Mouse (Mus musculus) urinary bladder, postnatal 14 days (tissue): Measurements from ENCODE around the gene 4933409G03Rik.
"Not testable (repeated sequence)": the region's sequence is repeated elsewhere in the genome, so short reads cannot be mapped to it uniquely, and the experiment has no call there.

Source experiments
- DNase-seq: peaks from one replicate; pipeline ENCODE4 v3.0.0; 2021; ENCODE audit warnings: low spot score

4933409G03Rik gene

DNA sequence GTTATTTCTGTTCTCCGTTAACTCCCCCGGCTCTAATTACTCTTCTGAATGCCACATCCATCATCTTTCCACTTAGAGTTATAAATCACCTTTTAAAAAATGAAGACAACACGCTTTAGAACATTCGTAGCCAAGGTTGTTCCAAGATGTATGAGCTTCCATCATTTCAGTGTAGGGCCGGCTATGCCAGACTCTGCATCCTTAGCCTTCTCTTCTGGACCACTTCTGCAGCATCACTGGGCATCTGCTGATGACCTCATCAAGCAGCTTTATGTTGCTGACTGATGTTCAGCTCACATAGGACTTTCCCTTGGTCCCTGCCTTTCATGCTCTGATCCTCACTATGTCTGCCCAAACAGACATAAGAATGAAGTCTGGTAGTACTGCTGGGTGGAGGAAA, at the start of gene 4933409G03Rik:
TSS of gene 4933409G03Rik (plus strand) at position 301 of the 400 bp plus-strand sequence.
- no peak for DNase-seq

DNA sequence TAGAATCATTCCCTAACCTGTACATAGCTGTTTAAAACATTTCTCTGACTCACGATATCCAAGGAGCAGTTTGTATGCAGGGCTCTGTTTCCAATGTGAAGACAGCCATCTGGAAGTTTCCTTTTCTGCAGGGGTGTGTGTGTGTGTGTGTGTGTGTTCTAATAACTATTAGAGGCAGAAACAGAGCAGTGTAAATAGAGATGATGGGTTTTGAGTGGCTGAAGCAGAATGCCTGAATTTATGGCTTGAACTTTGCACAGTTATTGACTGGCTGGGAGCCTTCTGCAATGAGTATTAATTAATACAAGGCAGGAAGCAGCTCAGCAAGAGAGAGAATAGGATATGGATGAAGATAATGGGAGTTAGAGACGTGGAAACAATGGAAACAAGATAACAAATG, 38.0 kb upstream of the 4933409G03Rik start:
- no peak for DNase-seq

DNA sequence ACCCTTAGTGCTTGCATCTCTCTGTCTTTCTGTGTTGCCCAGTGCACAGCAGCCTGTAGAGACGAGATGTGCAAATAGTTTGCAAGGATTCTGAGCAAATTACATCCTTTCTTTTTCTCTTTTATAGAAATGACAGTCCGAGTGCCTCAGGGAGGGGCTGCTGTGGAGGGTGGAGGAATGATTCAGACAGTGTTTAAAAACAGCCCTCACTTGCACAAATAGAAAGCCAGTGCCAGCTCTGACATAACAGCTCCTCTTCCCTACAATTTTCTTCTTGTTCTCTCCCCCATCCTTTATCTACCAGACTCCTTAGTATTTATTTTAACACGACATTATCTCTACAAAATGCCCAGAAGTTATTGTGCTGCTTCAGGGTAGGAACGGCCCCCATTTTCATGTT, 21.4 kb upstream of the 4933409G03Rik start:
- no peak for DNase-seq

DNA sequence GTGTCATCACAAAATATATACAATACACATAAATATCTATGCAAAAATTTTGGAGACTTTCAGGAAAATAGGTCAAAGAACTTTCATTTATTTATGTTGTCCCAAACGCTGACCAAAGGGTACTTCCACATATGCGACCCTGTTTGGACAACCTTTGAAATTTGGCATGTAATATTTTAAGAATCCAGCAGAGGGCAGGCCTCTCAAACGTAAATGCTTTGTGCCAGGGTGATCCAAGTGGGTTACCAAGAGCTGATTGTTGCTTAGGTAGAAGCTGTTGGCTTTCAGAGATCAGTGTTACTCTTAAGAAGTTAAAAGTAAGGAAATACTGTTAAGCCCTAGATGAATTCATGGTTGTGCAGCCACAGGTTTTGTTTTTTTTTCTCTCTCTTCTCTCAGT, 18.9 kb upstream of the 4933409G03Rik start:
- DNase-seq: no peak

DNA sequence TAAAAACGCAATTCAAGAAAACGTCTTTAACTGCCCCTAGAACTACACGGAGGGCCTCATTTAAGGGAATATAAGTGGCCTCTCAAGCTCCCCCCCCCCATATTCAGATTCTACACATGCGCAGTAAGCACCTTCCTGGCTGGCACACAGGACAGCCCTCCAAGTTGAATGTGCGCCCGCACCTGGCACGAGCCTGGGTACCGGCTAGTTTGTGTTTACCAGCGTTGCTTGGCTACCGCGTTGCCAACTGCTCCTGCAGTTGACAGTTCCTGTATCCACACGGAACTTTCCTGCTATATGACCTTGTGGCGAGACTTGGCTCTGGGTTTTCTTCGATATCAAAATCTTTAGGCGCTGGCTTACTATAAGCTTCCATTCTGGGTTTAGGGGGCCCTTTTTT, 13.9 kb upstream of the 4933409G03Rik start:
- DNase-seq: no peak

DNA sequence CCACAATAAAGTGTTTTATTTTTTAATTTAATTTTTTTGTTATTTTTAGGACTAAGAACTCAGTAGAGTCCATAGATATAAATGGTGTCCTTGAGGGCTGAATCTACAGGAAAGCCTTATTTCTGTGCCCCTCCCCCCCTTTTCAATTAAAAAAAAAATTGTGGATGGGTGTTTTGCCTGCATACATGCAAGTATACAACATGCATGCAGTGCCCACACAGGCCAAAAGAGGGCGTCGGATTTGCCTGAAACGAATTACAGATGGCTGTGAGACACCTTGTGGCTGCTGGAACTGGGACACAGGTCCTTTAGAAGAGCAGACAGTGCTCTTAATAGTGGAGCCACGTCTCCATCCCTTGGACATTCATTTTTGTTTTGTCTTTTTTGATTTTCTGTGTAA, 9.9 kb upstream of the 4933409G03Rik start:
- peak; percentile 28 for DNase-seq

DNA sequence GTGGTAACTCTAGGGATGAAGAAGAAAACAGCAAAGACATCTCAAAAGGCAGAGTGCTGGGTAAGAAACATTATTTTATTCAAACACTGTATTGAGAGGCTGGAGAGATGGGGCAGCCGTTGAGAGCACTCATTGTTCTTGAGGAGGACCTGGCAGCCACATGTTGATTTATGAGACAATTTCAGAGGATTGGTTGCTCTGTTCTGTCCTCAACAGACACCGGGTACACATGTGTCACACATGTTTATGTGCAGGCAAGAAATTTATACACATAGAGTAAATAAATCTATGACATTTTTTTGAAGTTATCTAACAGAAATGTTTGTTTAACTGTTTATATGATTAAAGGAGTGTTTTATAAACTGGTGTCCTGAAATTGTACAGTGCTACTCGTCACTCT, 10.6 kb downstream of the 4933409G03Rik start:
- DNase-seq: no peak

DNA sequence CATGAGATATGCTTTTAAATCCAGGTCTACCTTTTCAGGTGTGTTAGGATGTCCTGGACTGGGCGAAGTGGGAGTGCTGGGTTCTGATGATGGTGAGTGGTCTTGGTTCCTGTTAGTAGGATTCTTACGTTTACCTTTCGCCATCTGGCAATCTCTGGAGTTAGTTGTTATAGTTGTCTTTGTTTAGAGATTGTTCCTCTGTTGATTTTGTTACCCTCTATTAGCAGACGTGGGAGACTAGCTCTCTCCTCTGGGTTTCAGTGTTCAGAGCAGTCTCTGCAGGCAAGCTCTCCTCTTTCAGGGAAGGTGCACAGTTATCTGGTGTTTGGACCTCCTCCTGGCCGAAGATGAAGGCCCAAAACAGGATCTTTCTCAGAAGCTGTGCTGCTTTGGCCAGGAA, 74.0 kb downstream of the 4933409G03Rik start, which contains the start of gene 4932414N04Rik:
TSS of gene 4932414N04Rik (plus strand) at position 301 of the 400 bp plus-strand sequence.
- DNase-seq: not testable (repeated sequence)
